Mouse (Mus musculus) intestine, embryonic 16.5 days (tissue): ENCODE measurements around the gene Gm27021. TPM values are rescaled to one million over a fixed set of nuclear protein-coding genes. Genes with fewer than 3 reads are reported as not detected.

Source experiments
- ATAC-seq: fragments of 200-750 bp; cut with Nextera tagmentation; 2 replicates; pipeline ENCODE4 v1.8.0; 2017; ENCODE audit warnings: moderate TSS enrichment, moderate library complexity
- H3K27ac ChIP-seq: fragments of 300-500 bp; sonication (generic); 2 replicates; pipeline ENCODE4 v1.5.1; 2014; ENCODE audit warnings: mild to moderate bottlenecking, low read length
- H3K27me3 ChIP-seq: fragments of 300-500 bp; sonication (generic); replicated peaks from 2 replicates; pipeline ENCODE4 v1.6.1; 2014; ENCODE audit warnings: low read length, control low read depth, mixed read lengths; ENCODE audit not compliant: control insufficient read depth, insufficient read depth
- H3K36me3 ChIP-seq: fragments of 300-500 bp; sonication (generic); 2 replicates; pipeline ENCODE4 v1.6.1; 2014; ENCODE audit warnings: low read length, control low read depth; ENCODE audit not compliant: control insufficient read depth, insufficient read depth
- H3K4me1 ChIP-seq: fragments of 300-500 bp; sonication (generic); 2 replicates; pipeline ENCODE4 v1.6.1; 2014; ENCODE audit warnings: low read length, control low read depth, mixed read lengths; ENCODE audit not compliant: control insufficient read depth, insufficient read depth
- H3K4me2 ChIP-seq: fragments of 300-500 bp; sonication (generic); 2 replicates; pipeline ENCODE4 v1.6.1; 2014; ENCODE audit warnings: low read depth, low read length, control low read depth
- H3K4me3 ChIP-seq: fragments of 300-500 bp; sonication (generic); 2 replicates; pipeline ENCODE4 v1.5.1; 2014; ENCODE audit warnings: mild to moderate bottlenecking, low read length
- H3K9ac ChIP-seq: fragments of 300-500 bp; sonication (generic); 2 replicates; pipeline ENCODE4 v1.6.1; 2014; ENCODE audit warnings: low read depth, low read length
- H3K9me3 ChIP-seq: fragments of 300-500 bp; sonication (generic); 2 replicates; pipeline ENCODE4 v1.6.1; 2016; ENCODE audit warnings: low read length, control low read depth; ENCODE audit not compliant: control insufficient read depth
- WGBS: fragments of 180-500 bp; shearing (Covaris S2); extraction: QIAGEN DNeasy Blood & Tissue Kit; methylation state at CpG from one replicate; pipeline ENCODE4 v1.1.7; 2014; 5-methylcytosine and 5-hydroxymethylcytosine counted together
- polyA plus RNA-seq: library from polyadenylated mRNA; unstranded; fragments of >200 nt; fragmentation: Nextera tagmentation; extraction: Ambion mirVana; gene quantifications from 2 replicates; pipeline ENCODE4 v1.2.1, GENCODE M21; 2015

The Gm27021 gene
- polyA plus RNA-seq, 1 experiment from 2014 or later, result 1.5 TPM

- no peak overlapping the region for H3K4me2 ChIP-seq
- H3K9me3 ChIP-seq, result 0 out of 2 replicates have a peak, but pooled peaks cover 1% of the 10 kb centered on the region
- no peak overlapping the region for H3K9ac ChIP-seq
- H3K27me3 ChIP-seq, result no peaks in the 10 kb centered on the region
- H3K27ac ChIP-seq, result no peak overlapping the region
- ATAC-seq, result no peak
- 0 out of 2 replicates have a peak, but pooled peaks cover 3% of the 10 kb centered on the region for H3K4me1 ChIP-seq
- WGBS, result 58% methylated on average over 7 of the region's 7 CpGs
- H3K4me3 ChIP-seq, result no peak overlapping the region
- H3K36me3 ChIP-seq, result no peaks in the 10 kb centered on the region
Observed at GRCm38 (mm10) chr8:120599504-120599903, 68.4 kb downstream of the Gm27021 start.

GRCm38 (mm10) chr8:120598579-120598978 is 69.3 kb downstream of the Gm27021 start:
- H3K4me1 ChIP-seq, result 0 out of 2 replicates have a peak, but pooled peaks cover 3% of the 10 kb centered on the region
- H3K36me3 ChIP-seq, result no peaks in the 10 kb centered on the region
- H3K27ac ChIP-seq, result no peak overlapping the region
- H3K9ac ChIP-seq, result peak overlapping the region; percentile 26; the same call in 1 of the 2 replicates
- ATAC-seq, result peak; percentile 62
- 17% methylated on average over 24 of the region's 24 CpGs for WGBS
- H3K4me3 ChIP-seq, result no peak overlapping the region
- H3K4me2 ChIP-seq, result peak overlapping the region; percentile 9; the same call in 1 of the 2 replicates
- H3K27me3 ChIP-seq, result no peaks in the 10 kb centered on the region
- H3K9me3 ChIP-seq, result 0 out of 2 replicates have a peak, but pooled peaks cover 3% of the 10 kb centered on the region

GRCm38 (mm10) chr8:120595963-120596362 is 71.9 kb downstream of the Gm27021 start:
- no peak overlapping the region for H3K4me3 ChIP-seq
- 0 out of 2 replicates have a peak, but pooled peaks cover 3% of the 10 kb centered on the region for H3K9me3 ChIP-seq
- ATAC-seq, result peak; percentile 31; the same call in 1 of the 2 replicates
- no peaks in the 10 kb centered on the region for H3K27me3 ChIP-seq
- no peak overlapping the region for H3K4me2 ChIP-seq
- H3K4me1 ChIP-seq, result 0 out of 2 replicates have a peak, but pooled peaks cover 3% of the 10 kb centered on the region
- 13% methylated on average over 5 of the region's 5 CpGs for WGBS
- H3K9ac ChIP-seq, result no peak overlapping the region
- no peaks in the 10 kb centered on the region for H3K36me3 ChIP-seq
- no peak overlapping the region for H3K27ac ChIP-seq

- 88% methylated on average over 5 of the region's 5 CpGs for WGBS
- no peak for ATAC-seq
- H3K9ac ChIP-seq, result no peak overlapping the region
- no peaks in the 10 kb centered on the region for H3K27me3 ChIP-seq
- no peaks in the 10 kb centered on the region for H3K36me3 ChIP-seq
- 0 out of 2 replicates have a peak, but pooled peaks cover 3% of the 10 kb centered on the region for H3K9me3 ChIP-seq
- H3K4me1 ChIP-seq, result peaks cover 6% of the 10 kb centered on the region; the same call in 1 of the 2 replicates
- no peak overlapping the region for H3K4me2 ChIP-seq
- no peak overlapping the region for H3K4me3 ChIP-seq
- H3K27ac ChIP-seq, result no peak overlapping the region
Observed at GRCm38 (mm10) chr8:120594571-120594970, 73.3 kb downstream of the Gm27021 start.

DNA sequence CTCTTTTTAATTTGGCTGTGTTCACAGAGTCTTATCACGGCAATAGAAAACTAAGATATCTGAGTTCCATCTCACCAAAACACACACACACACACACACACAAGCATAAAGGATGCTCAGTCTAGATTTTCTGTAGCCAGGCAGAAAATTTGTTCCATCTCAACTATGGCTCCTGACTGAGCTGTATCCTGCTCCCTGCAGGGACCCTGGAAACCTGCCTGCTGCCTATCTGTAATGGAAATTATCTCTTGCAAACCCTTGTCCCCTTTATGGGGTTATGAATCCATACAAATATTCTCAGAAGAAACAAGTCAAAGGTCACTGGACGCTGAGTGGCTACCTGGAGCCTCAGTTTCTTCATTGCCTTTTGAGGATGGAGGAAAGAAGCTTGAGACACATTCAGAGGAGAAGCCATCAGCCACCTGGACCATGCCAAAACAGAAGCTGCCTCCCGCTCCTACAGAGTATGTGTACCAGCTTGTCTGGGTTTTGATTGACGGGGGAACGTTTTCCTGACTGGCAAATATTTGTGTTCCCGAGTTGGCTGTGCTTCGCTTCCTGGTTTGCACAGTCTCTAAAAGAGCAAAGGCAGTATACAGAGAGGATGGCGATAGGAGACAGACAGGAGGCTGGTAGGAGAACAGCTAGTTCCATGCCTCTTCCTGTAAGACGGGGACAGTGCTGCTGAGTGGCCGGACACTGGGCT is 76.1 kb downstream of the Gm27021 start:
- Histone ChIP-seq H3K27ac (no peak overlapping the region), H3K27me3 (no peaks in the 10 kb centered on the region), H3K36me3 (no peaks in the 10 kb centered on the region), H3K9ac (no peak overlapping the region), H3K4me2 (no peak overlapping the region), H3K9me3 (0 out of 2 replicates have a peak, but pooled peaks cover 3% of the 10 kb centered on the region), H3K4me1 (peaks cover 10% of the 10 kb centered on the region), H3K4me3 (no peak overlapping the region)
- 49% methylated on average over 10 of the region's 10 CpGs for WGBS
- no peak for ATAC-seq

- peaks cover 10% of the 10 kb centered on the region for H3K4me1 ChIP-seq
- H3K36me3 ChIP-seq, result no peaks in the 10 kb centered on the region; the same call in 1 of the 2 replicates
- 0 out of 2 replicates have a peak, but pooled peaks cover 3% of the 10 kb centered on the region for H3K9me3 ChIP-seq
- H3K9ac ChIP-seq, result peak overlapping the region; percentile 54
- ATAC-seq, result no peak
- H3K27ac ChIP-seq, result peak overlapping the region; percentile 3; the same call in 1 of the 2 replicates
- H3K4me2 ChIP-seq, result peak overlapping the region; percentile 58
- H3K4me3 ChIP-seq, result peak overlapping the region; percentile 50
- no peaks in the 10 kb centered on the region for H3K27me3 ChIP-seq
- 48% methylated on average over 2 of the region's 2 CpGs for WGBS
Observed at GRCm38 (mm10) chr8:120589921-120590320, 78.0 kb downstream of the Gm27021 start.

- peaks cover 10% of the 10 kb centered on the region for H3K4me1 ChIP-seq
- H3K4me2 ChIP-seq, result peak within 1 kb of the TSS; percentile 88
- WGBS, result under 1% methylated on average over 67 of the region's 67 CpGs
- H3K36me3 ChIP-seq, result no peaks in the 10 kb centered on the region; the same call in 1 of the 2 replicates
- H3K4me3 ChIP-seq, result peak within 1 kb of the TSS; percentile 76
- peak within 1 kb of the TSS; percentile 81 for H3K9ac ChIP-seq
- no peaks in the 10 kb centered on the region for H3K27me3 ChIP-seq
- peak within 1 kb of the TSS; percentile 43 for H3K27ac ChIP-seq
- no peaks in the 10 kb centered on the region for H3K9me3 ChIP-seq
- ATAC-seq, result peak; percentile 99
Observed at GRCm38 (mm10) chr8:120588908-120589771, 78.7 kb downstream of the Gm27021 start, which contains the start of gene Gins2. Gins2 (minus strand) TSS chr8:120589304.

DNA sequence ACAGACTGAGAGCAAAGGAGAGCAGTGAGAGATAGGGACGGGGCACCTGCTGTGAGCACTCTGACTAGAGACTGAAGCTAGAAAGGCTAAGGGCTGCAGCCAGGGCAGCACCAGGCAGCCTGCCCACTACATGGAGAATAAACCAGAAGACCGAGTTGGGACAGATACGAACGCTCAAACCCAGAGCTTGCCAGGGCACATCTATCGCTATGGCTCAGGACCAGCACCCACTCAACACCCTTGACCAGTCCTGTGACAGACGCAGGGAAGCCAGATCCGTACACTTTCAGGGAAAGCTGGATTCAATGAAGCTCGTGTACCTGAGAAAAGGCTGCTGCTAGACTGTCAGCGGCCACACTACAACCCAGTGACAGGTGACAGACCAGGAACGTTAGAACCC is 82.4 kb downstream of the Gm27021 start:
- no peak overlapping the region for H3K27ac ChIP-seq
- WGBS, result 87% methylated on average over 10 of the region's 10 CpGs
- H3K4me1 ChIP-seq, result peaks cover 10% of the 10 kb centered on the region
- H3K4me2 ChIP-seq, result no peak overlapping the region
- H3K36me3 ChIP-seq, result peaks cover 10% of the 10 kb centered on the region
- no peaks in the 10 kb centered on the region for H3K27me3 ChIP-seq
- no peak for ATAC-seq
- no peaks in the 10 kb centered on the region for H3K9me3 ChIP-seq
- H3K4me3 ChIP-seq, result no peak overlapping the region
- no peak overlapping the region for H3K9ac ChIP-seq

DNA sequence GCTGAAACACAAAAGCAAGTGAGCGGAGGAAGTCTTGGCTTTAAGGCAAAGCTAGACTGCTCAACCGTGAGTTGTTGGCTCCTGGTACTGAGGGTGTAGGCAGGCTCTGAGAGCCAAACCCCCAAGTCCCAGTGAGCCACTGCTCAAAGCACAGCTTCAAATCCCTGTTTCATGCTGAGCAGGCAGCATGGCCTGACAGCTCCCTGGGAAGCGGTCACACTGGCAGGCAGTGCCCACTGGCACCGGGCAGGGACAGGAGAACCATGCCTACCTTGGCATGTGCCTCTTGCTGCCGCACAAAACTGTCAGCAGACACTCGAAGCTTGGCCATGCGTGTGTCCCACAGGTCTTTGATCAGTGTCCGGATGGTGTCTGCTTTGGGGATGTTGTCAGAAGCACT is 86.1 kb downstream of the Gm27021 start:
- H3K27ac ChIP-seq, result no peak overlapping the region

More for the DNA sequence above, 86.1 kb downstream of the Gm27021 start:
- 92% methylated on average over 8 of the region's 8 CpGs for WGBS
- Histone ChIP-seq H3K9ac (no peak overlapping the region), H3K27me3 (no peaks in the 10 kb centered on the region), H3K9me3 (no peaks in the 10 kb centered on the region), H3K4me1 (no peaks in the 10 kb centered on the region; the same call in 1 of the 2 replicates), H3K36me3 (peaks cover 29% of the 10 kb centered on the region), H3K4me3 (no peak overlapping the region), H3K4me2 (no peak overlapping the region)
- ATAC-seq, result no peak
